13 mouse cellular contexts compared by ENCODE assay signal in the genomic region with DNA sequence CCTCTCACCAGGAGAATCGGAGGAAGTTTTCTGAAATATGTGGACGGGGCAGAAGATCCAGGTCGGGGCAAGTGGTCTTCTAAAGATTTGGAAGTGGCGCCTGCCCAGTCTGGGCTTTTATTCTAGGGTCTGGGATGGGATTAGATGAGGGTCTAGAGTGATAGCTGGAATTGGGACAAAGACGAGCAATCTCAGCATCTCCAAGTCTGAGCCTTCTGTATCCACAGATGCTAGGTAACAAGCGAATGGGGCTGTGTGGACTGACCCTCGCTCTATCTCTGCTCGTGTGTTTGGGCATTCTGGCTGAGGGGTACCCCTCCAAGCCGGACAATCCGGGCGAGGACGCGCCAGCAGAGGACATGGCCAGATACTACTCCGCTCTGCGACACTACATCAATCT. TPM values are rescaled to one million over a fixed set of nuclear protein-coding genes. Genes with fewer than 3 reads are reported as not detected.
DNase-seq lines count a peak whose midpoint lies in the region; ATAC-seq lines count a peak whose summit lies in the region.
"Had no signal": no experiment of that assay in that cellular context is flagged by ENCODE, and none has a peak within 500 bp of the region (broad histone marks: within the 10 kb centered on the region; RNA-seq: fewer than 3 reads in every experiment).

No protein-coding gene starts in this region.

- H3K4me2 ChIP-seq in heart, embryonic 12.5 days: peak overlapping the region; percentile 98; the same call in 1 of the 2 replicates
- H3K4me2 ChIP-seq in hindbrain, embryonic 13.5 days: peak overlapping the region; percentile 83; the same call in 1 of the 2 replicates
- peak overlapping the region; percentile 82; the same call in 1 of the 2 replicates for H3K4me2 ChIP-seq in midbrain, embryonic 14.5 days (ENCODE audit: low read length)

- no peak overlapping the region for H3K9ac ChIP-seq in heart, embryonic 12.5 days
- H3K9ac ChIP-seq in hindbrain, embryonic 13.5 days: peak overlapping the region; percentile 51; the same call in 1 of the 2 replicates
- no peak overlapping the region for H3K9ac ChIP-seq in midbrain, embryonic 14.5 days (replicated peaks; ENCODE audit: low read length)
- H3K9ac ChIP-seq: liver, embryonic 15.5 days had no signal

- H3K27me3 ChIP-seq in heart, embryonic 12.5 days (replicated peaks): peaks cover 81% of the 10 kb centered on the region
- H3K27me3 ChIP-seq in embryonic facial prominence, embryonic 10.5 days (replicated peaks; ENCODE audit: low read depth, poor library complexity, severe bottlenecking): peaks cover 92% of the 10 kb centered on the region
- peaks cover 66% of the 10 kb centered on the region for H3K27me3 ChIP-seq in hindbrain, embryonic 13.5 days
- peaks cover 43% of the 10 kb centered on the region for H3K27me3 ChIP-seq in midbrain, embryonic 14.5 days (ENCODE audit: control insufficient read depth, insufficient read depth, low read length)

- WGBS in heart, embryonic 12.5 days: 12% methylated on average over 15 of the region's 15 CpGs
- WGBS in embryonic facial prominence, embryonic 10.5 days: 6% methylated on average over 15 of the region's 15 CpGs
- 7% methylated on average over 15 of the region's 15 CpGs for WGBS in hindbrain, embryonic 13.5 days
- WGBS in midbrain, embryonic 14.5 days: 11% methylated on average over 15 of the region's 15 CpGs

- no peak for ATAC-seq in heart, embryonic 12.5 days (ENCODE audit: insufficient number of reproducible peaks, low FRiP score)
- ATAC-seq in hindbrain, embryonic 13.5 days (ENCODE audit: low FRiP score): no peak
- ATAC-seq in midbrain, embryonic 14.5 days (ENCODE audit: low FRiP score, low TSS enrichment): no peak

- H3K36me3 ChIP-seq in heart, embryonic 12.5 days: no peaks in the 10 kb centered on the region
- no peaks in the 10 kb centered on the region for H3K36me3 ChIP-seq in embryonic facial prominence, embryonic 10.5 days (replicated peaks)
- H3K36me3 ChIP-seq in hindbrain, embryonic 13.5 days: no peaks in the 10 kb centered on the region
- H3K36me3 ChIP-seq in midbrain, embryonic 14.5 days (ENCODE audit: control insufficient read depth, insufficient read depth, low read length): no peaks in the 10 kb centered on the region
- H3K36me3 ChIP-seq: liver, embryonic 15.5 days had no signal

- no peaks in the 10 kb centered on the region for H3K9me3 ChIP-seq in heart, embryonic 12.5 days (replicated peaks)
- no peaks in the 10 kb centered on the region for H3K9me3 ChIP-seq in embryonic facial prominence, embryonic 10.5 days
- no peaks in the 10 kb centered on the region for H3K9me3 ChIP-seq in hindbrain, embryonic 13.5 days
- no peaks in the 10 kb centered on the region for H3K9me3 ChIP-seq in midbrain, embryonic 14.5 days (ENCODE audit: control insufficient read depth, low read length)
- H3K9me3 ChIP-seq: liver, embryonic 15.5 days had no signal

- DNase-seq in heart, postnatal 25 days (ENCODE audit: low spot score): no peak
- DNase-seq in embryonic facial prominence, embryonic 10.5 days (ENCODE audit: low spot score): peak; percentile 31
- DNase-seq in midbrain, embryonic 14.5 days: no peak
- no peak for DNase-seq in T-cell, adult 2 months (ENCODE audit: low spot score)
- DNase-seq in adrenal gland, postnatal 10 days: no peak
- DNase-seq in thymus, postnatal 0 days (ENCODE audit: low spot score): no peak
- DNase-seq: cerebellum, postnatal 25 days; kidney, postnatal 10 days; thymus, postnatal 25 days had no signal

- intact Hi-C loops in heart, postnatal 25 days (cut with DNase I): no loop called here

- peaks cover 12% of the 10 kb centered on the region for H3K4me1 ChIP-seq in heart, embryonic 12.5 days (replicated peaks)
- peaks cover 12% of the 10 kb centered on the region for H3K4me1 ChIP-seq in embryonic facial prominence, embryonic 10.5 days
- H3K4me1 ChIP-seq in hindbrain, embryonic 13.5 days (replicated peaks): peaks cover 13% of the 10 kb centered on the region
- peaks cover 11% of the 10 kb centered on the region for H3K4me1 ChIP-seq in midbrain, embryonic 14.5 days (ENCODE audit: control insufficient read depth, insufficient read depth, low read length)

- H3K27ac ChIP-seq in heart, embryonic 12.5 days (ENCODE audit: poor library complexity, severe bottlenecking): no peak overlapping the region
- no peak overlapping the region for H3K27ac ChIP-seq in embryonic facial prominence, embryonic 10.5 days (replicated peaks)
- H3K27ac ChIP-seq in hindbrain, embryonic 13.5 days: 0 out of 2 replicates have a peak overlapping the region, but pooled peaks have one; percentile 24
- no peak overlapping the region for H3K27ac ChIP-seq in midbrain, embryonic 14.5 days (replicated peaks; ENCODE audit: low read depth, low read length)
- H3K27ac ChIP-seq: liver, embryonic 15.5 days had no signal

- no peak overlapping the region for H3K4me3 ChIP-seq in heart, embryonic 12.5 days
- H3K4me3 ChIP-seq in embryonic facial prominence, embryonic 10.5 days: no peak overlapping the region
- H3K4me3 ChIP-seq in hindbrain, embryonic 13.5 days: peak overlapping the region; percentile 47
- H3K4me3 ChIP-seq in midbrain, embryonic 14.5 days (replicated peaks; ENCODE audit: low read depth, low read length): peak overlapping the region; percentile 41

RNA-seq across cellular contexts. Expression of gene Npy, which starts 0.9 kb away (rescaled TPM):
- polyA plus RNA-seq in heart, embryonic 12.5 days (2016; fragmentation: Nextera tagmentation; extraction: Ambion mirVana): 2.7 and 3.5 TPM in 2 replicates
- total RNA-seq in heart, postnatal 25 days (2021): not detected
- polyA plus RNA-seq in embryonic facial prominence, embryonic 10.5 days (2016; fragmentation: Nextera tagmentation; extraction: Ambion mirVana): 0.78 and 1.2 TPM in 2 replicates
- 287 and 371 TPM in 2 replicates for polyA plus RNA-seq in hindbrain, embryonic 13.5 days (2015; fragmentation: Nextera tagmentation; extraction: Ambion mirVana)
- polyA plus RNA-seq in midbrain, embryonic 14.5 days (2014; fragmentation: Nextera tagmentation; extraction: Ambion mirVana): 120 and 146 TPM in 2 replicates
- 100 to 1,000 TPM; 506 to 551 TPM for total RNA-seq in adrenal gland, postnatal 10 days (2021)
- 3.1 and 4.1 TPM in 2 replicates for polyA plus RNA-seq in thymus, postnatal 0 days (2015; fragmentation: Nextera tagmentation; extraction: Ambion mirVana)
- total RNA-seq: gastrocnemius, postnatal 4 days had no signal
- polyA plus RNA-seq: liver, embryonic 15.5 days had no signal

Comparison
In these comparisons a context has a peak if more than half of its experiments do, and no peak if none do; other contexts are left out.
1. H3K4me3 ChIP-seq: peak in hindbrain, embryonic 13.5 days (single experiment) and midbrain, embryonic 14.5 days (single experiment); none in heart, embryonic 12.5 days (single experiment) and embryonic facial prominence, embryonic 10.5 days (single experiment).
2. RNA of gene Npy, which starts 0.9 kb away (polyA plus RNA-seq): 287 to 371 TPM in hindbrain, embryonic 13.5 days and 120 to 146 TPM in midbrain, embryonic 14.5 days; 3.1 to 4.1 TPM in thymus, postnatal 0 days, 2.7 to 3.5 TPM in heart, embryonic 12.5 days and 0.78 to 1.2 TPM in embryonic facial prominence, embryonic 10.5 days; every median in the first group is over 10 times any median in the second.
3. Peak in every context shown above with its lines, with median percentiles within 50 percentile points of each other: H3K4me2 ChIP-seq.